Mouse (Mus musculus) liver (tissue): ENCODE measurements around the gene Odf4.
A peak's percentile ranks its signal among the peaks of the same experiment; 100 is the strongest.
"Not testable (repeated sequence)": the region's sequence is repeated elsewhere in the genome, so short reads cannot be mapped to it uniquely, and the experiment has no call there.

Source experiments
- DNase-seq: peaks from one replicate; pipeline ENCODE4 v3.0.0-alpha.2; 2020; ENCODE audit warnings: mixed read lengths

Odf4 gene

GRCm38 (mm10) chr11:68926981-68927380 is at the start of gene Odf4:
Gene Odf4 (minus strand): TSS chr11:68927081.
- DNase-seq, result no peak

- DNase-seq, result no peak
Measured at GRCm38 (mm10) chr11:68975601-68976000, 48.7 kb upstream of the Odf4 start.

DNA sequence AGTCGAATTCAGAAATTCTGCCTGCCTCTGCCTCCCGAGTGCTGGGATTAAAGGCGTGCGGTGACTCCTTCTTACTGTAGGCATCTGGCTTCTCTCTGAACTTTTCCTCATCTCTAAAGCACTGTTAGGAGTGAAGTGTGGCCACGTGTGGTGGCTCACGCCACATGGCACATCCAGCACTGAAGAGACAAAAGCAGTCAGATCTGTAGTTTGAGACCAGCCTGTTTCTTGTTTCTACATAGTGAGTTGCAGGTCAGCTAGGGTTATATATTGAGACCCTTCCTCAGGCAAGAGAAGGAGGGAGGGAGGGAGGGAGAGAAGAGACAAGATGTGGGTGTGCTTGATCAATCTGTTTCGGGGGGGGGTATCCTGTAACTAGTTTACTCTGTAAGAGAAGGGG is 48.2 kb upstream of the Odf4 start, which contains the start of gene Rangrf:
Gene Rangrf (minus strand): TSS at position 101 of the 400 bp plus-strand sequence.
- DNase-seq, result no peak

DNA sequence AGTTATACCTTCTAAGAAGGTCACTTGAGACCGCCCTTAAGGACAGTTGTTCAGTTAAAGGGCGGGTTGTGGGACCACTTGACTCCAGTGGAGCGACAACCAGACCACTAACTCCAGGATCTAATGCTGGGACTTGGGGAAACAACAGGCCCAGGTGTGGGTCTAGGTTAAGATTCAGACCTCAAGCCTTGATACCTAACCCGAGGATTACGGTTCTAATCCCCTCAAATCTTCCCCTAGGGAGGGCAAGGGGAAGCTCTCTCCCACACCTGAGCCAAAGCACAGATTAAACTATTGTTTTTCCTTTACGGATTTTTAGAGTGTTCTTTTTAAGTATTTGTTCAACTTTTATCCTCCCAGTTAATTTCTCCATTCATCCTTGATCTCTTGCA is 47.2 kb upstream of the Odf4 start:
- DNase-seq, result no peak

GRCm38 (mm10) chr11:68973250-68974058 is 46.6 kb upstream of the Odf4 start:
- DNase-seq, result peak; percentile 90

- DNase-seq, result no peak
Measured at GRCm38 (mm10) chr11:68970232-68970631, 43.4 kb upstream of the Odf4 start.

- DNase-seq, result no peak
Measured at GRCm38 (mm10) chr11:68968752-68969151, 41.9 kb upstream of the Odf4 start.

GRCm38 (mm10) chr11:68967337-68968282 is 40.7 kb upstream of the Odf4 start, which contains the start of gene Slc25a35:
Gene Slc25a35 (plus strand): TSS chr11:68968131.
- peak; percentile 94 for DNase-seq

DNA sequence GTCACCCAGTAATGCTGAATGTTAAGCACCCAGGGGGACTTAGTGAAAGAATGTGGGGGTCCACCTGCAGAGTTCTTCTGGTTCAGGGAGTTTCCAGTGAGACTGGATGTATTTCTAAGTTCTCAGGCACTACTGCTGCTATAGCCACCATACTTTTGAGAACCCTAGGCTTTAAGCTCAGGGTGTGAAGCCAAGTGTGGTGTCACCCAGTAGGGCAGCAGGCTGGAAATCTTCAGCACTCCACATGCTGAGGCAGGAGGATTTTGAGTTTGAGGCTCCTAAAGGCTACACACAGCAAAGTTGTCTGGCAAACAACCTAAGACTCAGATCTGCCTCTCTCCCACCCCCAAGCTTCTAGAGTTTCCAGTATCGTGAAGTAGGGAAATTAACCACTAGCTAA is 39.7 kb upstream of the Odf4 start:
- DNase-seq, result no peak

GRCm38 (mm10) chr11:68965845-68966244 is 39.0 kb upstream of the Odf4 start:
- peak; percentile 67 for DNase-seq

DNA sequence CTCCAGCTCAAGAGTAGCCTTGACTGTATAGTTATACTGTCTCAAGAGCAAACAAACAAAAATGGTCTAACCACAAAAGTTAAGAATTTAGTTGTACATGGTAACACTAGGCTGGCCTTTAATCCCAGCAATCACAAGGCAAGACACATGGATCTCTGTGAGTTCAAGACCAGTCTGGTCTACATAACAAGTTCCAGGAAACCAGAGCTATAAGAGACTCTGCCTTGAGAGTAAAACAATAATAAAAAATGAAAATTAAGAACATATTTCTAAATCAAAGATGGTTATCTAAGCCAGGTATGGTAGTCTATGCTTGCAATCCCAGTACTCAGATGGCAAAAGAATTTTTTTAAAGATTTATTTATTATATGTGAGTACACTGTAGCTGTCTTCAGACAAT is 38.2 kb upstream of the Odf4 start:
- DNase-seq, result no peak

DNA sequence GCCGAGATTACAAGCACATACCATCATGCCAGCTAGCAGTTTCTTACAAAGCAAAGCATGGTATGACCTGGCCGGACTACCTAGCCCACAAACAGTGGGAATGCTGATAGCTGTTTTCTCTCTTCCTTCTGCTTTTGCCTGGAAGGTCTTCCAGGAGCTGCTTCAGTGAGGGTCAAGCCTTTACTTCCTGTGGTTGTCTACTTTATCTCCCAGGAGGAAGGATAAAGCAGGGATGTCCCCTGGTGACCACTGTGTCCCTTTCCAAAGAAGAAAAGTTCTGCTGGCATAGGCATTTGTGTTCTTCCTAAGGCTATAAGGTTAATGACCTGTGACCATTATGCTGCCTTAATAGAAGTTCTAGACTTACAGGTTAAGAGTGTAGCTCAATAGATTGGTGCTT is 36.5 kb upstream of the Odf4 start:
- no peak for DNase-seq

DNA sequence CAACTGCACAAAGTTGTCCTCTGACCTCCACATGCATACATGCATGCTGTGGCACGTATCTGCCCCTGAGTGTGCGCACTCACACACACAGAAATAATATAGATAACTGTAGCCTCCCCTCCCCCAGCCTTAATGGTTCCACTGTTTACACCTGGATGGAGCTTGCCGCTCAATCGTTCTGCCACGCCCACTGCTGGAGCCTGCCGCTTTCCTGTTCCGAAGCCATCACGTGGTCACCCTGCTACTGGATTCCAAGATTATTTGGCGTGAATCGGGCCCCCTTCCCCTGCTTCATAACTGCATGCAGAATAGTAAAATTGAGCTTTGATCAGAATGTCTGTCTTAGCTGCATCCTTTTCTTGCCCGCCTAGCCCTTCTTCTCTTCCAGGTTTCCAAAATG is 35.3 kb upstream of the Odf4 start:
- DNase-seq, result not testable (repeated sequence)

- DNase-seq, result no peak
Measured at GRCm38 (mm10) chr11:68961596-68961995, 34.7 kb upstream of the Odf4 start.

- no peak for DNase-seq
Measured at GRCm38 (mm10) chr11:68957971-68958370, 31.1 kb upstream of the Odf4 start.

- no peak for DNase-seq
Measured at GRCm38 (mm10) chr11:68957308-68957707, 30.4 kb upstream of the Odf4 start, which contains the start of gene Arhgef15. Gene Arhgef15 (minus strand): TSS chr11:68957480.

DNA sequence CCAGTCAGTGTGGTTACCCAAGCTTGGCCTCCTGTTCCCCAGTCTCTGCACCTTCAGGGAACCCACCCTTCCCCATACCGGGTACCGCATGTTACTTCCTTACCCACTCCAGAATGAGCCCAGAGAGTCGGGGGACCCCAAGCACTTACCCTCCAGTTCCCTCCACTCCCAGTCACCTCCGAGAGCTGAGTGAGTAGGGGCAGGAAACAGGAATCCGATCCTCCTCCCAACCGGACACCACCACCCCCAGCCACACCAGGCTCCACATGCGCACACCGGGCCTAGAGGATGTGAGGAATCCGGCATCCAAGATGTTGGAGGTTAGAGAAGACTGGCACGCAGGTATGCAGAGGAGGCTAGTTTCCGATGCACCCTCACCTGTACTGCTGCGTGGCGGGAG is 29.8 kb upstream of the Odf4 start:
- no peak for DNase-seq

- no peak for DNase-seq
Measured at GRCm38 (mm10) chr11:68956107-68956506, 29.2 kb upstream of the Odf4 start.

DNA sequence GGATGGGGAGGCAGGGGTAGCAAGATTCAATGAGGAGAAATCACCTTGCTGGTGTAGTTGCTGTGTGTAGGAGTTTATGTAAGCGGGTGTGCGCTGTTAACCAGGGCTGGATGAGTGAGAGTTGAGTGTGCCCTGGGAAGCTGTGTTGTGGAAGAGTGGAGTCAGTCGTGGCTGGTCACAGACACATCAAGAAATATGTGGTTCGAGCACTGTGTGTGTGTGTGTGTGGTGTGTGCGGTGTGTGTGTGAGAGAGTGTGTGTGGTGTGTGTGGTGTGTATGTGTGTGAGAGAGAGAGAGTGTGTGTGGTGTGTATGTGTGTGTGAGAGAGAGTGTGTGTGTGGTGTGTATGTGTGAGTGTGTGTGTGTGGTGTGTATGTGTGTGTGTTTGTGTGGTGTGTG is 28.6 kb upstream of the Odf4 start:
- no peak for DNase-seq

GRCm38 (mm10) chr11:68954408-68954807 is 27.5 kb upstream of the Odf4 start:
- no peak for DNase-seq

DNA sequence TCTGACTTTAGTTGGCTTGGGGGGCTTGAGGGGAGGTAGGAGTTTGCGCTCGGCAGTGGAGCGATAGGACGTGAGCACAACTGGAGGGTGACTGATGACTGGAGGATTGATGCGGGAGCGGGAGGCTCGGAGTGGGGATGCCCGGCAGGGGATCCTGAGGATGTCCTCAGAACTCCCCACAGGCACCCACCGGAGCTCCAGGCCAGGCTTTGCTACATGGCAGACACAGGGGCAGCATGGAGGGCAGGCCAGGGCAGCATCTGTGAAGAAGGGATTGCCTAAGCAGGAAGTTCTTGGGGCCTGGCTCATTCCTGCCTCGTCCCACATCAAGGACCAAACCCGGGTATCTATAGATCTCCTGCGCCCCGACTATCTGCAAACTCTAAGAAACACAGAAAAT is 27.0 kb upstream of the Odf4 start:
- no peak for DNase-seq

DNA sequence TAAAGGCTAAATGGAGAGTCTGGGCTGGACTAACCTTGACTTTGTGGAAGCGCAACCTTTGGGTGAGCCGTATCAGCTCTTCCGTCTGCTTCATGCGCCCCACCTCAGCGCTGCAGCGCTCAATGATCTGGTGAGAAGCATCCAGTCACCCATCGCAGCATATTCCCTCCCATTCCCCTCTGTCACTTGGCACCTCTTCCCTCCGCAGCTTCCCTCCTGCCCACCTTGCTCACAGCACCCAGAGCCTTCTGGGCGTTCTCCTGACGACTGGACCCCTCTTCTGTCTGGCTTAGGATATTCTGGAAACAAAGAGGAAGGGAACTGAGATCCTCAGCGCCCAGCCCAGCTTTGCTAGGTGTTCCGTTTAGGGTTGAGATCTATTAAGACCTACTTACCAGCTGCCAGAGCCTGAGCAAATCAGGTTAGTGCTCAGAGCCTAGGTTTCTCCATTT is 20.7 kb upstream of the Odf4 start:
- DNase-seq, result no peak

GRCm38 (mm10) chr11:68946806-68947440 is 20.0 kb upstream of the Odf4 start:
- no peak for DNase-seq
